Mouse (Mus musculus) brown adipose tissue, adult 24 weeks (tissue): ENCODE measurements around the gene Ppp2ca. TPM values are rescaled to one million over a fixed set of nuclear protein-coding genes. Genes with fewer than 3 reads are reported as not detected.

Source experiments
- H3K27ac ChIP-seq: fragments of 200-500 bp; replicated peaks from 2 replicates; pipeline ENCODE4 v1.5.1; 2012; ENCODE audit warnings: low read depth, mild to moderate bottlenecking, low read length
- H3K4me1 ChIP-seq: fragments of 200-500 bp; 2 replicates; pipeline ENCODE4 v1.6.1; 2012; ENCODE audit warnings: low read length, mixed read lengths; ENCODE audit not compliant: control insufficient read depth, insufficient read depth, insufficient read length
- H3K4me3 ChIP-seq: fragments of 200-500 bp; 2 replicates; pipeline ENCODE4 v1.5.1; 2012; ENCODE audit warnings: low read depth, mild to moderate bottlenecking, low read length, moderate library complexity; ENCODE audit not compliant: insufficient read depth
- polyA plus RNA-seq: library from polyadenylated mRNA; stranded (reverse); fragments of >200 nt; gene quantifications from 2 replicates; pipeline ENCODE4 v1.2.4, GENCODE M21; 2012; ENCODE audit not compliant: missing spikeins, insufficient read depth, insufficient read length

Gene Ppp2ca
- polyA plus RNA-seq, result 59.4 and 68.0 TPM in 2 replicates

DNA sequence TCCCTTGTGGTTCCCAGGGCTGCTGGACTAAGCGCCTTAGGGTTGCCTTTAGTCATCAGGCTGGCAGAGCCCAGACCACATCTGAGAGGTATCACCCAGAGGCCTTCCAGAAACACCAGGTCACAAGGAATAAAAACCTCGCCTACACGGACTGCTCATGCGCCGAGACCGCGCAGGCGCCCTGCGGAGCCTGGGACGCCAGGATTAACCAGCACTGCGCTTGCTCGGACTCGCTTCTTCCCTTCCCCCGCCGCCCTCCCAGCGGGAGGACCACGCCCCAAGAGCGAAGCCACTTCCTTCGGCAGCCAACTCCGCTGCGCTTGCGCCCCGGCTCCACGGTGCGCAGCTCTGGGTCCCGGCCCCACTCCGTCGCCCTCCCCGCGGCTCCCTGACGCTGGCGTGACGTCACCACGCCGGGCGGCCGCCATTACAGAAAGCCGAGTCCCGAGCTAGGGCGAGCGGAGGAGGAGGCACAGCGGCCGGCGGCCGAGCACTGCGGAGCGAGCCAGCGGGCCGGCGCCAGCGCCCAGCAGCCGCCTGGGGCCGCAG lies at the start of gene Ppp2ca:
Gene Ppp2ca, plus strand, starts transcription at position 284 of the 549 bp plus-strand sequence.
- H3K27ac ChIP-seq, result peak within 1 kb of the TSS; percentile 99
- peaks cover 23% of the 10 kb centered on the region; the same call in 1 of the 2 replicates for H3K4me1 ChIP-seq
- H3K4me3 ChIP-seq, result peak within 1 kb of the TSS; percentile 100

DNA sequence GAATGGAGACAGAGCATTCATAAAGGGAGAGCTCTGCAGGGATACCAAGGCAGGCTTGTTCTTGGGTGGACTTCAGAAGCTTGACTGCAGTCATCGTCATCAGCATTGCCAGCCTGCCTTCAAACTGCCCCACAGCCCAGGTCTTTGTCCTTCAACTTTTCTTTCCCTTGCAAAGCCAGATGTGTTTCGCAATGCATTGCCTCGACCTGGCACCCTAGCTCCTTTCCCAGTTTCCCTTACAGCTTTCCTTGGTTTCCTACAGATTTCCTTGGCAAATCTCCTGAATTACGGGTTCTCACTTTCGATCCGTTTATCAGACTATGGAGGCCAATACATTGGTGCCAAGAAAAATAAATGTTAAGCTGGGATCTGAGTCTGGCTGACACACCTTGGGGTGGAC lies 45.1 kb upstream of the Ppp2ca start:
- no peaks in the 10 kb centered on the region for H3K4me1 ChIP-seq
- peak overlapping the region; percentile 67; the same call in 1 of the 2 replicates for H3K27ac ChIP-seq
- peak overlapping the region; percentile 36; the same call in 1 of the 2 replicates for H3K4me3 ChIP-seq

DNA sequence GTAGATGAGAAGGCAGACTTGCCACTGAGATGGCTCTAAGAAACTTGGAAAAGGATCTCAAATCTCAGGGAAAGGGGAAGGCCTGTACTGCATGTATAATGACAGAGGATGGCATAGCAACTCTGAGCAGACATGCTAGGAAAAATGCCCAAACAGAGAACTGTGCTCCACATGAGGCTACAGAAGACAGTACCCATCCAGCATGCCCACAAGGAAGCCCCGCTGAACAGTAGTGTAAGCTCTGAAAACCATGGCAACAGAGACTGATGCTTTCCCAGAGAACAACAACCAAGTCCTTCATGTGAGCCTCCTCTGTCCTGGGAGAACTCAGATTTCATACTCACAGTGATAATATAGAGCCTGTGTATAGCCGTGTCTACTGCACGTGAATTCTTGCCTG lies 43.8 kb upstream of the Ppp2ca start:
- H3K4me1 ChIP-seq, result no peaks in the 10 kb centered on the region
- no peak overlapping the region for H3K27ac ChIP-seq
- H3K4me3 ChIP-seq, result no peak overlapping the region

DNA sequence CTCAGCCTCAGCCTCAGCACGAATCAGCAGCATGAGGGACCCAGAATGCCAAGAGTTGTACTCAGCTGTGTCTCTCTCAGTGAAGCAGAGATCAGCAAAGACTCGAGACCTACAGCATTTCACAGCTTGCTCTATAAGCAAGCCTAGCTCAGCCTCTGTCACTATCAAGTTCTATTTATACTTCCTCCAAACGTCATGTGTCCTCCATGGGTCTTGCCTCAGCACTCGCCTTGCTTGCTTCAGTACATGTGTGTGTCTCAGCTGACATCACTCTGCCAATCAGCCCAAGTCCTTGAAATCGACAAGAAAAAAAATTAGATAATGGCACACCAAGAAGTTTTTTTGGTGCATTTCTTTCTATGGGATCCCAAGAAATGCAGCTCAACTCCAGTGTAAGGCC lies 42.3 kb upstream of the Ppp2ca start:
- no peak overlapping the region for H3K27ac ChIP-seq
- no peaks in the 10 kb centered on the region for H3K4me1 ChIP-seq
- H3K4me3 ChIP-seq, result no peak overlapping the region

DNA sequence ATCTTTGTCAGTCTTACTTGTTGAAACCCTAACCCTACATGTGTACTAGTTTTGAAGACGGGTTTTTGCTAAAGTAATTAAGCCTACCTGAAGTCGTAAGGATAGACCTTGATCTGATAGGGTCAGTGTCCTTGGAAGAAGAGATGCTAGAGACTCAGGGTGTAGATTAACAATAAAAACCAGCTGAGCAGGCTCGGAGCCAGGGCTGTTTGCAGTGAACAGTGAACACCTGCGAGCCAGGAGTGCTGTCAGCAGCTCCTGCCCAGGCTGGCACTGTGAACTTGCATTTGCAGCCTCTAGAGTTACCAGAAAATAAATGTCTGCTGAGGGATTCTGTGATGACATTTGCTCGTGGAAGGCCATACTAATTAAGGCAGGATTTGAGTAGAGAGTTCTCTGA lies 39.5 kb upstream of the Ppp2ca start:
- Histone ChIP-seq H3K4me1 (no peaks in the 10 kb centered on the region), H3K27ac (no peak overlapping the region), H3K4me3 (no peak overlapping the region)

DNA sequence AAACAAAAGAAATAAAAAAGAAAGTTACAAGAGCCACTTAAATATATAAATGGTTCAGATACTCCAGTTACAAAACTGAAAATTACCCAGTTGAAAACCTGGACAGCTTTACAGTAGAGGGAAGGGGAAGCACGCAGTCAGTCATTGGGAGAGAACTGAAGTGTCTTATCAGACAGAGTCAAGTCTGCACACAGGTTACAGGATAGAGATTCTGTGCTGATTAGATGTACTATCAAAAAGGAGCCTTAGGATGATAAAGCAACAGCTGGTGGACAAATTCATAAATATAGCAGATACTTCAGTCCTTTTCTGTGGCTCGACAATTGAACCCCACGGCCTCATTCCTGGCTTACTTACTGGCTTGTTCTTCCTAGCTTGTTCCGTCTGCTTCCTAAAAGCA lies 38.2 kb upstream of the Ppp2ca start:
- Histone ChIP-seq H3K4me1 (no peaks in the 10 kb centered on the region), H3K27ac (no peak overlapping the region), H3K4me3 (no peak overlapping the region)

DNA sequence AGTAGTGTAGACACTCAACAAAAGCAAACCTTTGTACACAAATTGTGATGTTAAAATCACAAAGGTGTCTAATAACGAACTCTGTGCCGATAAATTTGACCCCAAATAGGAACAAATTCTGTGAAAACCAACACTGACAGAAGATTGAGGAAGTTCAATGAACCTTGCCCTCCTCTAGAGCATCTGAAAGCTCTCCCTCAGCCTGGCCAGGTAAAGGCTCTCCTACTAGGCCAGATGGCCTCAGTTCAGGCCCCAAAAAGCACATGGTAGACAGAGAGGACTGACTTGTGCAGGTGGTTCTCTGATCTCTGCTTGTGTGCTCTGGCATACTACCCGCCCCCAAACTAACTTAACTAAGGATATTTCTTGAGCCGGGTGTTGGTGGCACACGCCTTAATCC lies 36.1 kb upstream of the Ppp2ca start:
- no peaks in the 10 kb centered on the region for H3K4me1 ChIP-seq
- H3K27ac ChIP-seq, result no peak overlapping the region
- H3K4me3 ChIP-seq, result no peak overlapping the region

DNA sequence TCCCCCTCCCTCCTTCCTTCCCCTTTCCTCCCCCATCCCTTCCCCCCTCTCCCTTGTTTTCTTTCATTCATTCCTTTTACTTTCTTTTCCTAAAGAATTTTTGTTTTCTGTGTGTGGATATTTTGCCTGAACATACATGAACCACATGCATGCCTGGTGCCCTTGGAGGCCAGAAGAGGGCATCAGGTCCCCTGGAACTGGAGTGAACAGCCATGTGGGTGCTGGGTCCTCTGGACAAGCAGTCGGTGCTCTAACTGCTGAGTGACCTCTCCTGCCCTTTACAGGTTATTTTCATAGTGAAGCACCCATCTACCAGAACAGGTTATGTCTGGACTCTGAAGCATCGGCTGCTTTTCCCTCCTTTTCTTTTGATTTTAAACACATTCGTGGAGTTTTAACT lies 34.1 kb upstream of the Ppp2ca start:
- H3K27ac ChIP-seq, result no peak overlapping the region
- H3K4me1 ChIP-seq, result no peaks in the 10 kb centered on the region
- no peak overlapping the region for H3K4me3 ChIP-seq

DNA sequence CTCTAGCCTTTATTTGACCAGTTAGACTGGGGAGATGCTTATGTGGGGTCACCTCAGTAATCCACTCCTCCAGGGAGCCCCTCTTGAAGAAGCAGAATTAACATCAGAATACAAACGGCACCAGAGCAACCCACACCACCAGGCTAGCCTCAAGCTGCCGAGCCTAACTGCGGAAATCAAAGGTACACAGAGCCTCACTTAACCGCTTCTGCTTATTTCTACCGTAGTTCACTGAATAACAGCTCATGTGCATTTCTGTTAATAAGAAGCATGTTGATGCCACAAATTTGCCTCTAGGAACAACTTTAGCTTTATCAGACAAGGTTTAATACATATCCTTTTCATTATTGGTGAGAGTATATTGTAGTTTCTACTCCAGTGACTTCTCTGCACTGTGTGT lies 32.6 kb upstream of the Ppp2ca start:
- no peaks in the 10 kb centered on the region for H3K4me1 ChIP-seq
- H3K4me3 ChIP-seq, result no peak overlapping the region
- H3K27ac ChIP-seq, result no peak overlapping the region

DNA sequence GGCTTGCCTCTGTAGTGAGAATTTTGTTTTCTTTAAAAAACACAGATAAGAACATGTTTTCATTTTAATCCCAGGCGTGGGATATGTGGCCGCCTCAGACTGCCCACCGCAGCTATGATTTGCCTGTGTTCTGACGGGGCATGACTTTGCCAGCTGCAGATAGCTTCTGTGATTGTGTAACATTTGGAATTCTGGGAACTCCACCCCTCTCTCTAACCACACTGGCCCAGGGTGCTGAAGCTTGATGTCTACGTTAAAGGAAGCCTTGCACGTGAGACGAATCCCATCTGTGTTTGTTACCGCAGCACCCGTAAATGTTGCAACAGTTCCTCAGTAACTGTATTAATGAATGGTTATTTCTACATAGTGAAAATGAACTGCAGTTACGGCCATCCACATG lies 26.7 kb upstream of the Ppp2ca start:
- no peak overlapping the region; the same call in 1 of the 2 replicates for H3K27ac ChIP-seq
- H3K4me1 ChIP-seq, result no peaks in the 10 kb centered on the region
- H3K4me3 ChIP-seq, result no peak overlapping the region

DNA sequence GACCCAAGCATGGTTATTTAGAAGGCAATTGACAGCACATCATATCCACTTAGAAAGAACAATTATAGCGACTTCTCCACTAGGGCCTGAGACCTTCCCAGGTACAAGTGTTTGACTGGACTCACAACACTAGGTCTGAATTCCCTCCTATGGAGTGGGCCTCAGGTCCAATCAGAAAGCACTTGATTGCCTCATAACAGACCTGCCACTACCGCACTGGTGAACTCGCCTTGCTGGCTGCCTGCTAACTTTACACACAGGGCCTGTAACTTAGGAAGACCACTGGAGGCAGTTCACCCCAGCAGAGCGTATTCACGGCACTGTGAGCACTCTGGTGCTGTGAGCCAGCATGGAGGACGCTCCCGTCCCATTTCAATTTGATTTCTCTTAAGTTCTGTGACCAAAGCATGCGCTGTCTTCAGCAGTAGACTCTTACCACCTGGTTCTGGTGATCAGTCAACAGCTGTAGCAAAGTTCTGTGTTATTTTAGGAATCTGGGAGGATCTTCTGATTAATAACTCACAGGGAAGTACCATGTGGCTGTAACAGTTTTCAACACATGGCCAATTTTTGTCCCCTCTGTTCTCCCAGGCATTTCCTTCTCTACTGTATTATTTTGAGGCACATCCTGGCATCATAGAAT lies 24.8 kb upstream of the Ppp2ca start:
- Histone ChIP-seq H3K4me1 (peaks cover 5% of the 10 kb centered on the region; the same call in 1 of the 2 replicates), H3K4me3 (no peak overlapping the region), H3K27ac (no peak overlapping the region)

DNA sequence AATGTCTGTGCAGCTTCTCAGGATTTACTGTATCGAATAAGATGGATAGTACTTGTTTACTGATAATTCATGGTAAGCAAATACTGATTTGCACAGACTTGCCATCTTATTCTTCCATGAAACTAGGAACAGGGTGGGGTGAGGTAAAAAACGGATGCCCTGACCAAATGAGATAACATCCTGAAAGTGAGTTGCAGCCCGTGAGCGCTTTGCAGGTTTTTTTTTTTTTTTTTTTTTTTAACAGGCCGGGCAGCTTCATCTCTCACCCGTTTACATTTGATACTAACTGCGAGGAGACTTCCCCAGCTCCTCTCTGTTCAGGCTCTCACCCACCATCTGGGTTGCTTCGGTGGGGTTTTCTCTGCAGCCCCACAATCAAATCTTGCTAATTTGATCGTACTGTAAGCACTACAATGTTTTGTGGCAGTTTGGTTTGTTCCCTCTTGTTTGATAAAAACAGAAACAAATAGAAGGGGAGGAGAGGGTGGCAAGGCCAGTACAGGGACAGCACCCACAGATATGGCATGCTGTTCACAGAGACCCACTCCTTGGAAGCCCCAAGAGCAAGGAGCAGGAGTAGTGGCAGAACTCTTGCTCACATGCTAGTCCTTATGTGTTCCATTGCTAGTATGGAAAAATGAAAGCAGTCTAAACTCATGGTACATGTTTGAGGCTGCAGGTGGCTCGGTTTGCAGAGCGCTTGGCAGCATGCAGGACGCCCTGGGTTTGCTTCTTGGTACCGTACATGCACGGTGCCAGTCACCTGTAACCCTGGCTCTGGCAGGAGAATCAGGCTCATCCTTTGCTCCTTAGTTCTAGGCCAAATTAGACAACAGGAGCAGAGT lies 23.6 kb upstream of the Ppp2ca start:
- Histone ChIP-seq H3K4me3 (no peak overlapping the region), H3K27ac (no peak overlapping the region), H3K4me1 (peaks cover 5% of the 10 kb centered on the region; the same call in 1 of the 2 replicates)

DNA sequence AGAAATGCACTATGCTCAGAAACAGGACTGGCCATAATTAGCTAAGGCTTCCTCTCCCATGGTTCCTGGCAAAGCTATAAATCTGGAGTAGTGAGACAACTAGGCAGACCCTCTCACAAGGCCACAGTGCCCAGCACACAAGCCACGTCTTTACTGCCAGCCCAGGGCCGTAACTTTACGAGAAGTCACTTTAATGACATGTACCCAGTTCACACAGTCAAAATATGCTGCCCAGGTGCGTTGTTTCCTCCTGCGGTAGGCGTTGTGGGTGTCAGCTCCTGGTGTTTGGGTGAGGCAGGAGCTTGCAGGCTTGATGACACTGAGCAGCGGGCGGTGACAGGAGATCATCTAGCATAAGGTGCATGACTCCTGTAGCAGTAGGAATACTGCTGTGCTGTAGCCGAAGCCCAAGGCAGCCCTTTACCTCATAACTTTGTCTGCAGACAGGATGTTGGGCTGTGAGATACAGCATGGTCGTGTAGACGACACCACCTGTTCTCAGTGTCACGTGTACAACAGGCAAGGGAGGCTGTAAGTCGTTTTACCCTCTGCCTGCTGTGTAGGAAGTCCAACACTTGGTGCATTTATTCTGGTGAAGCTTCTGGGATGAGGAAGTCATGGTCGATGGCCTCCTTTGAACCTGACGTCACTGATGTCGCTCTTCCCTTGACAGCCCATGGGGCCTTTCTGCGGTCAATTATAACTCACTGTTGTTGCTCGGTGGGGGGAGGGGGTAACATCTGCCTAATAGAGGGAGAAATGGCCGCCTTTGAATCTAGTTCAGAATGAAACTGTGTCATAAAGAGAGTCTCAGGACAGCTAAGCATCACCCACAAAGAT lies 22.5 kb upstream of the Ppp2ca start:
- no peak overlapping the region for H3K27ac ChIP-seq

DNA sequence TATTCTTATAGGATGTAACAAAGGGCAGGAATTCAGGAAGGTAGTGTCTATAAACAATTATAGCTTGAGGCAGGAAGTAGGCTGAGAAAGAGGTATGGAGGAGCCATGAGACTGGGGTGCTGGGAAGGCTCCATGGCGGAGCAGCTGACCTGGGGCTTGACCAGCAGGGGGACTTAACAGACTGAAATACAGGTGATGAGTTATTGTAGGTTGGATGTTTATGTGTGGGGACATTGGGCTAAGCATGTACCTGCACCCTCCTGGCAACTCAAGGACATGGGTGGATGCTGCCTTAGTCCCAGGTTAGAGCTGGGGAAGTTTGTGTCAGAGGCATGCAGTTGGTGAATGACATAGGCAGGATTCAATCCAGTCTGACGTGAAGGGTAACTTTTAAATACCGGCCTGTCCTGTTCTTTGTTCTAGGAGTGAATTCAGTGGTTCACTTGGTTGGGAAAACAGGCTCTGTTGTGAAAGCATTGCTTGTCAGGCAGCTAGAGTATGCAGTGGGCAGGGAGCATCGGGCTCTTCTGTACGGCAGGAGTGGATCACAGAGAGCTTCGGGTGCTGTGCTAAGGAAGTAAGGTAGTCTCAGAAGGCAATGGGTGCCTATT lies 21.6 kb upstream of the Ppp2ca start:
- no peak overlapping the region for H3K4me3 ChIP-seq
- no peak overlapping the region for H3K27ac ChIP-seq
- H3K4me1 ChIP-seq, result peaks cover 5% of the 10 kb centered on the region; the same call in 1 of the 2 replicates

More for the DNA sequence above, 22.5 kb upstream of the Ppp2ca start:
- Histone ChIP-seq H3K4me3 (no peak overlapping the region), H3K4me1 (peaks cover 5% of the 10 kb centered on the region; the same call in 1 of the 2 replicates)
